Mouse (Mus musculus) right cerebral cortex, postnatal 36 days (tissue): ENCODE data around the gene Brd9.
A peak's percentile ranks its signal among the peaks of the same experiment; 100 is the strongest.

Experiments used
- DNase-seq, 2 experiments: peaks; one replicate each; pipeline ENCODE4 v3.0.0; 2022; ENCODE audit warnings: low spot score in 2 of 2, mixed read lengths in 1 of 2

The Brd9 gene

GRCm38 (mm10) chr13:73937321-73938176 is at the start of gene Brd9, which contains the start of gene Trip13:
Gene Brd9, plus strand, starts transcription at chr13:73937811.
Gene Trip13, minus strand, starts transcription at chr13:73937784.
- peak; percentile 74 to 81 for DNase-seq

GRCm38 (mm10) chr13:73892493-73893178 is 45.0 kb upstream of the Brd9 start:
- DNase-seq = no peak

GRCm38 (mm10) chr13:73897561-73897960 is 40.0 kb upstream of the Brd9 start:
- no peak for DNase-seq

- DNase-seq = no peak
Measured at GRCm38 (mm10) chr13:73907136-73907535, 30.5 kb upstream of the Brd9 start.

GRCm38 (mm10) chr13:73907683-73908412 is 29.8 kb upstream of the Brd9 start:
- DNase-seq = peak in 1 of 2 experiments; percentile 7

GRCm38 (mm10) chr13:73913066-73913465 is 24.5 kb upstream of the Brd9 start:
- DNase-seq = no peak

GRCm38 (mm10) chr13:73932201-73932600 is 5.4 kb upstream of the Brd9 start:
- no peak for DNase-seq

GRCm38 (mm10) chr13:73936938-73937320 is 682 bp upstream of the Brd9 start:
- no peak for DNase-seq

- no peak for DNase-seq
Measured at GRCm38 (mm10) chr13:73938177-73938560, 558 bp downstream of the Brd9 start.

- DNase-seq = no peak
Measured at GRCm38 (mm10) chr13:73939101-73939500, 1.5 kb downstream of the Brd9 start.

- DNase-seq = no peak
Measured at GRCm38 (mm10) chr13:73944606-73945005, 7.0 kb downstream of the Brd9 start.

- DNase-seq = no peak
Measured at GRCm38 (mm10) chr13:73953551-73954130, 16.0 kb downstream of the Brd9 start.

- no peak for DNase-seq
Measured at GRCm38 (mm10) chr13:73954666-73955065, 17.1 kb downstream of the Brd9 start.

GRCm38 (mm10) chr13:73955531-73955930 is 17.9 kb downstream of the Brd9 start:
- DNase-seq = no peak

GRCm38 (mm10) chr13:73960117-73960652 is 22.6 kb downstream of the Brd9 start:
- DNase-seq = no peak

GRCm38 (mm10) chr13:73961177-73961576 is 23.6 kb downstream of the Brd9 start:
- DNase-seq = no peak

GRCm38 (mm10) chr13:73963551-73963950 is 25.9 kb downstream of the Brd9 start, which contains the start of gene Zdhhc11:
Gene Zdhhc11, plus strand, starts transcription at chr13:73963851.
- DNase-seq = no peak

GRCm38 (mm10) chr13:73970545-73971448 is 33.2 kb downstream of the Brd9 start:
- DNase-seq = no peak

GRCm38 (mm10) chr13:73974523-73974922 is 36.9 kb downstream of the Brd9 start:
- DNase-seq = no peak

- DNase-seq = no peak
Measured at GRCm38 (mm10) chr13:73976935-73977334, 39.3 kb downstream of the Brd9 start.
